Mouse (Mus musculus) cerebellum, adult 2 months (tissue): ENCODE data around the gene Cd9. TPM values are rescaled to one million over a fixed set of nuclear protein-coding genes. Genes with fewer than 3 reads are reported as not detected.

Source experiments
- DNase-seq, 2 experiments: peaks; one replicate each; pipeline ENCODE4 v3.0.0; 2021
- H3K27ac ChIP-seq: fragments of 200-500 bp; 2 replicates; pipeline ENCODE4 v1.5.1; 2012; ENCODE audit warnings: low read length, control low read depth, inconsistent platforms; ENCODE audit not compliant: insufficient read depth
- H3K27me3 ChIP-seq: fragments of 200-500 bp; 2 replicates; pipeline ENCODE4 v1.6.1; 2012; ENCODE audit warnings: inconsistent platforms, mild to moderate bottlenecking, low read length, moderate library complexity; ENCODE audit not compliant: control insufficient read depth, insufficient read depth
- H3K4me1 ChIP-seq: fragments of 200-500 bp; 2 replicates; pipeline ENCODE4 v1.6.1; 2011; ENCODE audit warnings: low read length; ENCODE audit not compliant: control insufficient read depth, insufficient read depth
- H3K4me3 ChIP-seq: fragments of 200-500 bp; replicated peaks from 2 replicates; pipeline ENCODE3; 2011; ENCODE audit warnings: mild to moderate bottlenecking, low read depth, low read length, control low read depth; ENCODE audit not compliant: insufficient read depth
- CTCF ChIP-seq: fragments of 200-500 bp; IDR thresholded peaks from 2 replicates; pipeline ENCODE4 v1.5.1; 2011; ENCODE audit warnings: low read depth, mild to moderate bottlenecking, control low read depth, low read length, moderate library complexity, borderline replicate concordance; ENCODE audit not compliant: insufficient read depth
- POLR2A ChIP-seq: fragments of 200-500 bp; IDR thresholded peaks from 2 replicates; pipeline ENCODE4 v1.6.1; 2011; ENCODE audit warnings: low read length, control low read depth, borderline replicate concordance; ENCODE audit not compliant: insufficient read depth
- WGBS: fragments of 180-500 bp; shearing (Covaris S2); methylation state at CpG from one replicate; pipeline ENCODE4 v1.1.7; 2018; 5-methylcytosine and 5-hydroxymethylcytosine counted together
- polyA plus RNA-seq: library from polyadenylated mRNA; depleted of rRNA; stranded (reverse); fragments of >200 nt; gene quantifications from 2 replicates; pipeline ENCODE4 v1.2.3, GENCODE M21; 2012

Gene Cd9
- polyA plus RNA-seq, 1 experiment, result 96.9 TPM

GRCm38 (mm10) chr6:125476826-125477589 lies 17.6 kb downstream of the Cd9 start:
- Histone ChIP-seq H3K27ac (no peak overlapping the region), H3K4me1 (no peaks in the 10 kb centered on the region), H3K27me3 (no peaks in the 10 kb centered on the region), H3K4me3 (no peak overlapping the region)
- no peak for TF ChIP-seq CTCF
- no peak for TF ChIP-seq POLR2A
- no peak for DNase-seq
- WGBS, result 71% methylated on average over 9 of the region's 9 CpGs

GRCm38 (mm10) chr6:125476090-125476489 lies 18.5 kb downstream of the Cd9 start:
- WGBS, result 57% methylated on average over 8 of the region's 8 CpGs
- DNase-seq, result no peak
- Histone ChIP-seq H3K27ac (no peak overlapping the region), H3K4me3 (no peak overlapping the region), H3K4me1 (no peaks in the 10 kb centered on the region), H3K27me3 (no peaks in the 10 kb centered on the region)
- no peak for TF ChIP-seq POLR2A
- TF ChIP-seq CTCF, result no peak

DNA sequence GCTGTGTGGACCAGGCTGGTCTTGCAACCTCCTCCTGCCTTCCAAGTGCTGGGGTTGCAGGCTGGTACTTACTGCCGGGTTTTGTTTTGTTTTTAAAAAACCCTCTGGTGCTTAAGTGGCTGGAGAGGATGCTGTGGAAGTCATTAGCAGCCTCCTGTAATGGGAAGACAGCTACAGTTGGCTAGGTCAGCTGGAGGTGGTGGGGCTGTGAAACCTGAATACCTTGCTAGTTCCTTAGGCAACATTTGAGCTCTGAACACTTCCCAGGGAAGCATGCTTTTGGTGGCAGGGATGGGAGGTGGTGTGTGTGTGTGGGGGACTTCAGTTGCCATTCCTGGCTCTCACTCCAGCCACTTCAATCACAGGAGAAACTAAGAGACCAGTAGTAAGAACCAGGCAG lies 19.4 kb downstream of the Cd9 start:
- Histone ChIP-seq H3K4me3 (no peak overlapping the region), H3K27ac (no peak overlapping the region), H3K27me3 (no peaks in the 10 kb centered on the region), H3K4me1 (no peaks in the 10 kb centered on the region)
- 68% methylated on average over 1 of the region's 1 CpGs for WGBS
- TF ChIP-seq POLR2A, result no peak
- no peak for TF ChIP-seq CTCF
- DNase-seq, result no peak

GRCm38 (mm10) chr6:125473939-125474338 lies 20.7 kb downstream of the Cd9 start:
- 68% methylated on average over 5 of the region's 5 CpGs for WGBS

GRCm38 (mm10) chr6:125473321-125473721 lies 21.3 kb downstream of the Cd9 start:
- H3K4me1 ChIP-seq, result no peaks in the 10 kb centered on the region
- no peak for DNase-seq
- H3K27me3 ChIP-seq, result no peaks in the 10 kb centered on the region
- H3K4me3 ChIP-seq, result no peak overlapping the region
- no peak for TF ChIP-seq CTCF
- no peak for TF ChIP-seq POLR2A
- no peak overlapping the region for H3K27ac ChIP-seq
- WGBS, result 85% methylated on average over 9 of the region's 9 CpGs

More at GRCm38 (mm10) chr6:125473939-125474338, 20.7 kb downstream of the Cd9 start:
- Histone ChIP-seq H3K27me3 (no peaks in the 10 kb centered on the region), H3K27ac (no peak overlapping the region), H3K4me3 (no peak overlapping the region), H3K4me1 (no peaks in the 10 kb centered on the region)
- DNase-seq, result no peak
- TF ChIP-seq CTCF (no peak), POLR2A (no peak)

DNA sequence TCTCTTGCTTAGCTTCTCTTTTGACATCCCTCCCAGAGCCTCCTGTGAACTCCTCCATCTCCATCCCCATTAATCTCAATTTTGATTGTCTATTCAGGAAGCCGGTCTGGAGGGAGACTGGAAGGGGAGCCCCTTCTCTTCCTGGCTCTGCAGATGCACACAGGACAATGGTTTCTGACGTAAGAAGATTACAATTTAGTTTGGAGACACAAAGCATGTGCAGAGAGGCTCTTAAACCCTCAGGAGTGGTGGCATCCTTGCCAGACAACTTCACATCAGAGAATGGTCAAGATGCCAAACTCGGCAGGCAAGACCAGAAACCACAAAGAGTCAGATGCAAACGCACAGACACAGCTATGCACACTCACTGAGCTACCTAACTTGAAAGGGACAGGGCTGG lies 22.7 kb downstream of the Cd9 start:
- DNase-seq, result no peak
- WGBS, result 55% methylated on average over 4 of the region's 4 CpGs
- Histone ChIP-seq H3K27me3 (no peaks in the 10 kb centered on the region), H3K4me3 (no peak overlapping the region), H3K27ac (no peak overlapping the region), H3K4me1 (peaks cover 6% of the 10 kb centered on the region; the same call in 1 of the 2 replicates)
- TF ChIP-seq POLR2A (no peak), CTCF (no peak)

- Histone ChIP-seq H3K27ac (no peak overlapping the region), H3K4me3 (no peak overlapping the region), H3K27me3 (no peaks in the 10 kb centered on the region), H3K4me1 (peaks cover 6% of the 10 kb centered on the region; the same call in 1 of the 2 replicates)
- DNase-seq, result no peak
- TF ChIP-seq POLR2A, result no peak
- no peak for TF ChIP-seq CTCF
- WGBS, result 91% methylated on average over 7 of the region's 7 CpGs
These were observed 23.3 kb downstream of the Cd9 start for GRCm38 (mm10) chr6:125471326-125471725.

DNA sequence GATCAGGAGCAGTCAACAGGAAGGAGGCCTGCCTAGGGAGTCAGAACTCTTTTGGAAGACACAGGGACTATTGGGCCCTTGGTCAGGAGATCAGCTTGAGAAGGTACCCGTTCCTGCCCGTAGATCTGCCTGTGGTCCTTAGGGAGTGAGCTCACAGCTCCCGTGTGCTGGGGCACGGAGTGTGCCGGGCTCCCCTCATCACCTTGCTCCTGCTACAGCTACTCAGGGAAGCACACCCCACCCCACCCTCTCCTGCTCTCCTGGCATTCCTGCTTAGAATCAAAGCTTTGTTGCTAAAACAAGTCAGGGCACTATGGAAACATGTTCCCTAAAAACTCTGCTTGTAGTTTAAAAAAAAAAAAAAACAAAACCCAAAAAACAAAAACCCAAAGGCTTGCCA lies 24.0 kb downstream of the Cd9 start:
- Histone ChIP-seq H3K27ac (no peak overlapping the region), H3K27me3 (no peaks in the 10 kb centered on the region), H3K4me3 (no peak overlapping the region), H3K4me1 (peaks cover 6% of the 10 kb centered on the region; the same call in 1 of the 2 replicates)
- TF ChIP-seq POLR2A (no peak), CTCF (no peak)
- DNase-seq, result no peak
- 95% methylated on average over 5 of the region's 5 CpGs for WGBS
